Mouse (Mus musculus) adrenal gland, adult 8-10 months (tissue): Measurements from ENCODE around the gene Olfr547. TPM values are rescaled to one million over a fixed set of nuclear protein-coding genes. Genes with fewer than 3 reads are reported as not detected.

Experiments used
- DNase-seq: peaks from one replicate; pipeline ENCODE4 v3.0.0; 2022
- total RNA-seq, 4 experiments: library from RNA; stranded (reverse); gene quantifications; 2 replicates each; pipeline ENCODE4 v1.2.4; 2022

Olfr547 gene
- total RNA-seq, 4 experiments from 2014 or later, result not detected

- DNase-seq, result no peak
Observed at GRCm38 (mm10) chr7:102566219-102566618, 31.7 kb downstream of the Olfr547 start.

- DNase-seq, result no peak
Observed at GRCm38 (mm10) chr7:102571142-102571541, 36.6 kb downstream of the Olfr547 start, which contains the start of gene Olfr550. Gene Olfr550, plus strand, starts transcription at chr7:102571442.

GRCm38 (mm10) chr7:102573174-102573830, 38.8 kb downstream of the Olfr547 start:
- DNase-seq, result no peak

DNA sequence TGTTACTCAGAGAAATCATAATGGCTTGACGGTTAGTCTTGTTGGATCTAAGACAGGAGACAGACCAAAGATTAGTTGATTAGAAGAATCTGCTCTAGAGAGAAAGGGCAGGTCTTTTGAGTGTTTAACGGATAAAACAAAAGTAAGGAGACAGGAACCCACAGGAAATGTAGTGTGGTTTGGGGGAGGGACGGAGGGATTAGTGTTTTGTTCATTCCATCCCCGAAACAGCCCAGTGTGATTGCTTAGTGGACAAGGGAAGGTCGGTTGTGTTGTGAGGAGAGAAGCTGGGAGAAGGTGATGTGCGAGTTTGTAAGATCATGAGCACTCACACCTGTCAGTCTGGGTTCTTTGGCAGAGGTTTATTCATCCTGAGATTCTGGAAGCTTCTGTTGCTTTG, 41.4 kb downstream of the Olfr547 start:
- no peak for DNase-seq

Other genes with a start within 250 kb of the Olfr547 start
- 10 to 100 TPM; 16.4 to 23.7 (median 20.3) TPM for gene Rrm1, start 93.1 kb upstream of the Olfr547 start, total RNA-seq
- gene Olfr543, start 53.1 kb upstream of the Olfr547 start, total RNA-seq, result not detected
- gene Olfr544, start 46.4 kb upstream of the Olfr547 start, total RNA-seq, result not detected
- gene Olfr545, start 35.2 kb upstream of the Olfr547 start, total RNA-seq, result not detected
- not detected for gene Olfr548-ps1, start 6.1 kb downstream of the Olfr547 start, total RNA-seq
- not detected for gene Olfr549, start 15.1 kb downstream of the Olfr547 start, total RNA-seq
- gene Trim21, start 30.7 kb downstream of the Olfr547 start, total RNA-seq, result 10 to 100 TPM; 13.9 to 22.2 (median 19.0) TPM
- under 1 TPM in 1 of 4 experiments, not detected in 3; 0.19 TPM for gene Olfr550, start 36.7 kb downstream of the Olfr547 start, total RNA-seq
- not detected for gene Olfr551, start 57.1 kb downstream of the Olfr547 start, total RNA-seq
- gene Olfr552, start 63.0 kb downstream of the Olfr547 start, total RNA-seq, result under 1 TPM in 1 of 4 experiments, not detected in 3; 0.05 TPM
- gene Olfr553, start 83.5 kb downstream of the Olfr547 start, total RNA-seq, result not detected
- not detected for gene Olfr554, start 103.7 kb downstream of the Olfr547 start, total RNA-seq
- gene Olfr555, start 124.1 kb downstream of the Olfr547 start, total RNA-seq, result not detected
- not detected for gene Olfr556, start 130.2 kb downstream of the Olfr547 start, total RNA-seq
- gene Trim68, start 152.6 kb downstream of the Olfr547 start, total RNA-seq, result 10 to 100 TPM; 10.9 to 19.3 (median 15.7) TPM
- gene Olfr557, start 161.2 kb downstream of the Olfr547 start, total RNA-seq, result under 1 TPM in 1 of 4 experiments, not detected in 3; 0.12 TPM
- under 1 TPM in 3 of 4 experiments, not detected in 1; 0.14 to 0.40 (median 0.18) TPM for gene Olfr558, start 167.5 kb downstream of the Olfr547 start, total RNA-seq
- gene Olfr33, start 184.3 kb downstream of the Olfr547 start, total RNA-seq, result not detected
- not detected for gene Olfr559, start 192.7 kb downstream of the Olfr547 start, total RNA-seq
- not detected for gene Olfr560, start 224.6 kb downstream of the Olfr547 start, total RNA-seq
- gene Olfr78, start 224.7 kb downstream of the Olfr547 start, total RNA-seq, result under 1 TPM; 0.06 to 0.31 (median 0.21) TPM
- gene Olfr561, start 236.5 kb downstream of the Olfr547 start, total RNA-seq, result not detected